Mouse (Mus musculus) heart, embryonic 15.5 days (tissue): ENCODE measurements around the gene Pkd1l3. TPM values are rescaled to one million over a fixed set of nuclear protein-coding genes. Genes with fewer than 3 reads are reported as not detected.

ENCODE experiments used
- ATAC-seq: fragments of 200-750 bp; cut with Nextera tagmentation; replicated peaks from 2 replicates; pipeline ENCODE4 v1.8.0; 2017; ENCODE audit warnings: low read depth, moderate TSS enrichment; ENCODE audit not compliant: insufficient number of reproducible peaks, insufficient read depth, low FRiP score
- H3K27ac ChIP-seq: fragments of 300-500 bp; sonication (generic); 2 replicates; pipeline ENCODE4 v1.5.1; 2015; ENCODE audit warnings: mild to moderate bottlenecking, inconsistent platforms
- H3K27me3 ChIP-seq: fragments of 300-500 bp; sonication (generic); 2 replicates; pipeline ENCODE4 v1.6.1; 2015; ENCODE audit warnings: inconsistent platforms
- H3K36me3 ChIP-seq: fragments of 300-500 bp; sonication (generic); 2 replicates; pipeline ENCODE4 v1.6.1; 2015; ENCODE audit warnings: mild to moderate bottlenecking, inconsistent platforms
- H3K4me1 ChIP-seq: fragments of 300-500 bp; sonication (generic); replicated peaks from 2 replicates; pipeline ENCODE4 v1.6.1; 2015; ENCODE audit warnings: inconsistent platforms
- H3K4me2 ChIP-seq: fragments of 300-500 bp; sonication (generic); 2 replicates; pipeline ENCODE4 v1.6.1; 2015; ENCODE audit warnings: inconsistent platforms, mild to moderate bottlenecking, moderate library complexity
- H3K4me3 ChIP-seq: fragments of 300-500 bp; sonication (generic); 2 replicates; pipeline ENCODE4 v1.5.1; 2015; ENCODE audit warnings: mild to moderate bottlenecking, inconsistent platforms
- H3K9ac ChIP-seq: fragments of 300-500 bp; sonication (generic); 2 replicates; pipeline ENCODE4 v1.6.1; 2015; ENCODE audit warnings: mild to moderate bottlenecking, inconsistent platforms
- H3K9me3 ChIP-seq: fragments of 300-500 bp; sonication (generic); replicated peaks from 2 replicates; pipeline ENCODE4 v1.6.1; 2016; ENCODE audit warnings: inconsistent platforms
- WGBS: fragments of 180-500 bp; shearing (Covaris S2); methylation state at CpG from one replicate; pipeline ENCODE4 v1.1.7; 2015; ENCODE audit warnings: mixed read lengths; 5-methylcytosine and 5-hydroxymethylcytosine counted together
- polyA plus RNA-seq: library from polyadenylated mRNA; unstranded; fragments of >200 nt; fragmentation: Nextera tagmentation; extraction: Ambion mirVana; gene quantifications from 2 replicates; pipeline ENCODE4 v1.2.1, GENCODE M21; 2015

Pkd1l3 gene
- polyA plus RNA-seq, 1 experiment from 2014 or later, result 0.08 TPM

DNA sequence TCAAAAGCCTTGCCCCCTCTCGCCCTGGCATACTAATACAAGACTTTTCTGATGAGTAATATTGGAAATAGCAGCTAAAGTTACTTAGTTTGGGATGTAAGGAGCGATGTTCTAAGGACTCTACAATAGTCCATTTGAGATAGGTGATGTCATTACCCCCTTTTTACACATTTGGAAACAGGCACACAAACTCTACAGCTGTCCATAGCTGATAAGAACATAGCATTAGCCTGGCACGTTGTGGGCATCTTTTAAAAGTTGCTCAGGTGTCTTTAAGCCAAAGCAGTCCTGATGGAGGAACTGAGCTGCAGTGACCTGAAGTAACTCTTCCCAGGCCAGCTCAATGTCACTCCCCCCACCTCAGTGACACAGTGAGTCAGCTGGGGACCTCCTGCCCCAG, 22.9 kb upstream of the Pkd1l3 start:
- 80% methylated on average over 3 of the region's 3 CpGs for WGBS
- Histone ChIP-seq H3K27me3 (no peaks in the 10 kb centered on the region), H3K36me3 (peaks cover 16% of the 10 kb centered on the region; the same call in 1 of the 2 replicates), H3K27ac (no peak overlapping the region), H3K4me3 (no peak overlapping the region), H3K4me2 (no peak overlapping the region), H3K4me1 (no peaks in the 10 kb centered on the region), H3K9me3 (no peaks in the 10 kb centered on the region), H3K9ac (no peak overlapping the region)
- no peak for ATAC-seq

DNA sequence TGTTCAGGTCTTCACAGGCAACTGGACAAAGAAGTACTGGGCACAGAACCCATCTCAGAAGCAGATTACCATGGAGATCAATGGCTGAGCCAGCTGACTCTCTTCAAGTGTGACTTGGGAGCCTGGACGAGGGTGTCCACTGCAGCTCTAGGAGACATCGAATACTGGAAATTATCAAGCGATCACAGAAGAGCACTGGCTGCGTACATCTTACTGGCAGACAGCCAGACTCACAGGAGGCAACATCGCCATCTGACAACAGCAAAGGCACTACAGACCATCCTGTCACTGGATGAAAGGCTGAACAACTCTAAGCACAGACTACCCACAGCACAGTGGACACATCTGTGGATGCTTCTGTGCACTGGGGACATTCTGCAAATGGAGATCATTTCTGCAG, 22.2 kb upstream of the Pkd1l3 start:
- H3K4me3 ChIP-seq, result no peak overlapping the region
- H3K27me3 ChIP-seq, result no peaks in the 10 kb centered on the region
- H3K4me1 ChIP-seq, result no peaks in the 10 kb centered on the region
- no peak overlapping the region for H3K9ac ChIP-seq
- H3K27ac ChIP-seq, result no peak overlapping the region
- ATAC-seq, result no peak
- H3K4me2 ChIP-seq, result no peak overlapping the region
- peaks cover 16% of the 10 kb centered on the region; the same call in 1 of the 2 replicates for H3K36me3 ChIP-seq
- 81% methylated on average over 5 of the region's 5 CpGs for WGBS
- no peaks in the 10 kb centered on the region for H3K9me3 ChIP-seq

DNA sequence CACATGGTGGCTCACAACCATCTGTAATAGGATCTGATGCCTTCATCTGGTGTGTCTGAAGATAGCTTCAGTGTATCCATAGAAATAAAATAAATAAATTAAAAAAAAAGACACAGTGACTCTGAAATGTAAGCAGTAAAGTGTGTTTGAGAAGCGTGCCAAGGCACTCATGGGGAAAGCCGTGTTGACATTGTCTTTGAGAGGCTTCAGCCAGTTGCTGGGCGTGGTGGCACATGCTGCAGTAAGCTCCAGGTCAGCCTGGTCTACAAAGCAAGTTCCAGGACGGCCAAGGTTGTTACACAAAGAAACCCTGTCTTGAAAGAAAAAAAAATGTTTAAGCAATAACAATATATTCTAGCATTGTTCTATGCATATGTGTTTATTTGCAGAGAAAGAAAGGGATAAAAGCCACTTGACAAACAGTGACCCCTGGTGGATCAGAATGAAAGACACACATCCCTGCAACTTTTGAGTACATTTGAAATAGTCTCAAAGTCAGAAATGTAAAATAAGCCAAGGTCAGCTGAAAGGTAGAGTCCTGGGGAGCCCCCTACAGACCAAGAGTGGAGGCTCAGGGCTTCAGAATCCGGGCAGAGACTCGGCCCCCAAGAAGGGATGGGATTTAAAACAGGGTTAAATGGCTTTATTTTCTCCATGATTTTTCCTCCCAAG, 21.1 kb upstream of the Pkd1l3 start:
- ATAC-seq, result no peak
- Histone ChIP-seq H3K4me2 (no peak overlapping the region), H3K9me3 (no peaks in the 10 kb centered on the region), H3K9ac (no peak overlapping the region), H3K36me3 (peaks cover 16% of the 10 kb centered on the region; the same call in 1 of the 2 replicates), H3K27ac (no peak overlapping the region), H3K27me3 (no peaks in the 10 kb centered on the region), H3K4me3 (no peak overlapping the region), H3K4me1 (no peaks in the 10 kb centered on the region)
- whole genome bisulfite sequencing, result 73% methylated on average over 6 of the region's 6 CpGs

DNA sequence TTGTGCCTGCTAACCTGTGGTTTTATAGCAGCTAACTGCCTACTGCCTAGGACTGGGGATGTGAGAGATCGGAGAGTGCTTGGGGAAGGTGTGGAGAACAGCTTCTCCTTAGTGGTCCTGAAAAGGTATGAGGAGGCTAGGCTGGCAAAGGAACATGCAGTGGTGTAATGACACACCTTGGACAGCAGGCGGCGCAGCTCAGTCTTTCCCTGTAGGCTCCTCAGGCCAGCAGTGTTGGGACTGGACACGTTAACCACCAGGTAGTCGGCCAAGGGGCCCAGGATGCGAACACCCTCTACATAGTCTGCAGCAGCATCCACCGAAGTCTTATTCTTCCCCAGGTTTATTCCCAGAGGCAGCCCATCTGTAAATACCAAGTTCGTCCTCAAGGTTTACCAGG, 18.5 kb upstream of the Pkd1l3 start:
- Histone ChIP-seq H3K36me3 (peaks cover 21% of the 10 kb centered on the region; the same call in 1 of the 2 replicates), H3K4me1 (no peaks in the 10 kb centered on the region), H3K9ac (no peak overlapping the region), H3K4me3 (no peak overlapping the region), H3K9me3 (no peaks in the 10 kb centered on the region), H3K27ac (no peak overlapping the region), H3K27me3 (no peaks in the 10 kb centered on the region), H3K4me2 (no peak overlapping the region)
- ATAC-seq, result no peak
- 46% methylated on average over 8 of the region's 8 CpGs for WGBS

DNA sequence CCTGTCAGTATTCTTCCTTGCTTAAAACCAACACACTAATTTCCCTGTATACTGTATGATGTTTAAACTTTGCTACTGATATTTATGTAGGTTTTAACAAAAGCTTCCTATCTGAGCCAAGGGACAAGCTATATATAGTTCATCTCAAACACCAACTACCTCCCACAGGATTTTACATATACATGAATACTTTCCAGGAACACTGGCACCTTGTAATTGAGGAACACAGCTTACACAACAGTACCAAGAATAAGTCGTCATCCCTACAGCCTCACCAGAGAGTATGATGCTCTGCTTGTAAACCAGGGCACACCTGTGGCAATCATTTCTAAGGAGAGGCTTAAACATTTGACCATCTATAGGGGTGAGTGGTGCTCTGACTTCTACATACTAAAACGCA, 7.6 kb upstream of the Pkd1l3 start:
- WGBS, result 74% methylated on average over 2 of the region's 2 CpGs
- H3K9ac ChIP-seq, result no peak overlapping the region
- ATAC-seq, result no peak
- H3K4me3 ChIP-seq, result no peak overlapping the region
- no peak overlapping the region for H3K4me2 ChIP-seq
- peaks cover 11% of the 10 kb centered on the region for H3K4me1 ChIP-seq
- H3K27ac ChIP-seq, result no peak overlapping the region
- peaks cover 20% of the 10 kb centered on the region for H3K36me3 ChIP-seq
- H3K9me3 ChIP-seq, result no peaks in the 10 kb centered on the region
- H3K27me3 ChIP-seq, result no peaks in the 10 kb centered on the region

DNA sequence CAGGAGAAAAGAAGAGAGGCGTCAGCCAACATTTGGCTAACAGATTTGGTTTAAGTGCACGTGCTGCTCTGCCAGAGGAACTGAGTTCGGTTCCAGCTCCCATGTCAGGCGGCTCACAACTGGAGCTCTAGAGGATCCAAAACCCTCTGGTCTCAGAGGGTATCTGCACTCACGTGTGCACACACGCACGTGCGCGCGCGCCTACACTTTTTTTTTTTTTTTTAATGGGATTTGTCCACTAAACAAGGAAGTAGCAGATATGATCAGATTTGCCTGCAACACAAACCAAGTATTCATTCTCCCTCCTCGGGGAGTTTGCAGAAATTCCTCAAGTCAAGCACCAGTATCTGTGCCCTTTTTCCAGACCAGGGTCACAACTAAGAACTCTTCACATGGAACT, 6.7 kb upstream of the Pkd1l3 start:
- H3K4me3 ChIP-seq, result peak overlapping the region; percentile 66
- H3K9me3 ChIP-seq, result no peaks in the 10 kb centered on the region
- peaks cover 11% of the 10 kb centered on the region for H3K4me1 ChIP-seq
- H3K4me2 ChIP-seq, result peak overlapping the region; percentile 85
- WGBS, result 9% methylated on average over 12 of the region's 12 CpGs
- H3K36me3 ChIP-seq, result peaks cover 16% of the 10 kb centered on the region
- H3K27me3 ChIP-seq, result no peaks in the 10 kb centered on the region
- ATAC-seq, result no peak
- peak overlapping the region; percentile 97 for H3K27ac ChIP-seq
- peak overlapping the region; percentile 77 for H3K9ac ChIP-seq

DNA sequence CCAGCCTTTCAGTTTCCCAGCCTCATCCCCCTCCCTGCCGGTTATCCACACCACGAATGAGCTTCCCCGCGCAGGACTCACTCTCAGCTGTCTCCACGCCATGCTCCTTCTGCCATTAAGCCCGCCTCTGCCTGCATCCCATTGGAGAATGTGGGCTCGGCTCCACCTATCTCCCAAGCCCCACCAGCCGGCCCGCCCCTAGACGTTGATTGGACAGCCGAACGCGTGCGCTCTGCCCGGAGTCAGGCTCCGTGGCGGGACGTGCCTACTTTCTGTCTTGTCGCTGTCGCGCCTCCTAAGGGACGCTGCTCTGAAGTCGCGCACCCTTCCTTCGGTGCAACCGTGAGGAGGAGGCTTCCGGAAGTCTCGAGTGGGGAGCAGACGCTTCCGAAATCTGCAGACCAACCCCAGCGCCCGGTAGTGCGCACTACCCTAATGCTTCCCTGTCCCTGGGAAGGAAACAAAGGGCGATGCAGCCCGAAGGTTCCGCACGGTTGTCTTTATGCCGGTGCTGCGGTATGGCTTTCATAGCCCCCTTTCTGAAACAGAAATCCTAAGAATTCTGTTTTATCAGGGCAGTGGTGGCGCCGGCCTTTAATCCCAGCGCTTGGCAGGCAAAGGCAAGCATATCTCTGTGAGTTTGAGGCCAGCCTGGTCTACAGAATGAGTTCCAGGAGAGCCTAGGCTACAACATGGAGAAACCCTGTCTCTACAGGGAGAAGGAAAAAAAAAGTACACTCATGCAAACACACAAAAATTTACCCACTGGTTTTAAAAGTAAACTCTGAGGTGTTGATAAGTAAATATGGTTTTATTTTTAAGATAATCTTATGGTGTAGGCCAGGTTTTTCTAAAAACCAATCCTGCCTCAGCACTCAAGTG, 5.8 kb upstream of the Pkd1l3 start, which contains the start of gene Dhodh:
Gene Dhodh, minus strand, starts transcription at position 403 of the 882 bp plus-strand sequence.
- H3K9ac ChIP-seq, result peak within 1 kb of the TSS; percentile 77
- H3K27me3 ChIP-seq, result no peaks in the 10 kb centered on the region
- H3K4me1 ChIP-seq, result peaks cover 11% of the 10 kb centered on the region
- WGBS, result under 1% methylated on average over 42 of the region's 42 CpGs
- peak within 1 kb of the TSS; percentile 66 for H3K4me3 ChIP-seq
- peak; percentile 98 for ATAC-seq
- H3K4me2 ChIP-seq, result peak within 1 kb of the TSS; percentile 85
- peak within 1 kb of the TSS; percentile 97 for H3K27ac ChIP-seq
- peaks cover 9% of the 10 kb centered on the region; the same call in 1 of the 2 replicates for H3K36me3 ChIP-seq
- H3K9me3 ChIP-seq, result no peaks in the 10 kb centered on the region

DNA sequence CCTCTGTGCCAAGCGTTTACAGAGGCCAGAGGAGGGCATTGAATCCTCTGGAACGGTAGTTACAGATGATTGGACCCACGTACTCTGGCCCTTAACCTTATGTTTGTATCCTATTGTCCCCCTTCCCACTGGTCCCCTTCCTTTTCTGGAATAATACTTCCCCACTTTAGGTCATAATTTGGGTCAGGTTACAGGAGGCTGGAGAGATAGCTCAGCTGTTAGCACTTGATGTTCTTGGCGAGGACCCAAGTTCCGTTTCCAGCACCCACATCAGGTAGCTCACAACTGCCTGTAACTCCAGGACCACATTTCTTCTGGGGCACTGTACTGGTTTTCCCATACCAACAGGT, 5.2 kb upstream of the Pkd1l3 start:
- 10% methylated on average over 5 of the region's 5 CpGs for WGBS
- Histone ChIP-seq H3K9me3 (no peaks in the 10 kb centered on the region), H3K27me3 (no peaks in the 10 kb centered on the region), H3K4me1 (peaks cover 11% of the 10 kb centered on the region), H3K9ac (peak overlapping the region; percentile 77), H3K36me3 (0 out of 2 replicates have a peak, but pooled peaks cover 3% of the 10 kb centered on the region), H3K27ac (peak overlapping the region; percentile 97), H3K4me3 (peak overlapping the region; percentile 66), H3K4me2 (peak overlapping the region; percentile 85)
- no peak for ATAC-seq

DNA sequence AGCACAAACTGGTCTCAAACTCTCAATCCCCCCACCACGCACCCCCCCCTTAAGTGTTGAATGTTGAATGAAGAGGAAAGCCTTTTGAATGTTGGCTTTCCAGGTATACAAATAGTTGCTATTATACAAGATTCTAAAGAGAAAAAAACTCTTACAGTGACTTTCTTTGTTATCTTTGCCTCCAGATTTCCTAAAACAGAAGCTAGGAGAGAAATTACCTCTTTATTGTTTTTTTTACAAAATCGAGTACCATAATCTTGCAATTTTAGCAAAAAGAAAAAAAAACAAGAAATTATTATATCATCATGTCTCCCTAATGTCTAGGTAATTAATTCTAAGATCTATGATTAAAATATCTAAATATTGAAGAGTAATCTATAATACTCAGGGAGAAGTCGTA, 1.3 kb downstream of the Pkd1l3 start:
- 73% methylated on average over 3 of the region's 3 CpGs for WGBS
- Histone ChIP-seq H3K4me2 (no peak overlapping the region), H3K9ac (no peak overlapping the region), H3K27me3 (no peaks in the 10 kb centered on the region), H3K9me3 (no peaks in the 10 kb centered on the region), H3K4me1 (no peaks in the 10 kb centered on the region), H3K27ac (no peak overlapping the region), H3K36me3 (no peaks in the 10 kb centered on the region), H3K4me3 (no peak overlapping the region)
- no peak for ATAC-seq

DNA sequence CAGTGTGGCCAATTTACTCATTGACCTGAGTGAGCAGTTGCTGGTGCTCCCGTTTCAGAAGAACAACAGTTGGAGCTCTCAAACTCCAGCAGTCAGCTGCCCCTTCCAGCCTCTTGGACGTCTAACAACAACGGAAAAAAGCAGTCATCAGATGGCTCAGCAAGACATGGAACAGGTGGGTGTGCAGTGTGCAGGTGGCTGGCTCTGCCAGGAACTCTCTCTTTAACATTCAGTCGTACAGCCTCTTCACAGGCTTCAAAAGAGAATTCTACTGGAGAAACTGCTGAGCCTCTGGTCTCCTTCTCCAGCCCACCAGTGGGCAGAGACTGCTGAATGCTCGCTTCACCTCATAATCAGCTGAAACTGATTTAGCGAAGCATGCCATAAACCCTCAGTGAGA, 14.3 kb downstream of the Pkd1l3 start:
- WGBS, result 58% methylated on average over 6 of the region's 6 CpGs

DNA sequence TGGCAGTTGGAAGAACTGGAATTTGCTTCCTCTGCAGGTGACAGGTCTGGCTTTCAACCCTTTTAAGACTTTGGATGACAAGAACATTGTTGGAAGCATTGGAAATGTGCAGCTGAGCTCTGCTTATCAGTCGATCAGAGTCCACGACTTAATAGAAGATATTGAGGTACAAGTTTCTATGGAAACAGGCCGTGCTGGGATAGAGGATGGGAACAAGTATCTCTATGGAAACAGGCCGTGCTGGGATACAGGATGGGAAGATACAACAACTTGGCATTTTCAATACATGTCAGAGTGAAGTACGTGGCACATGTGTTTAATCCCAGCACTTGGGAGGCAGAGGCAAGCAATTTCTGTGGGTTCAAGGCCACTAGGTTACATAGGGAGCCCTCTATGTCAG, 18.2 kb downstream of the Pkd1l3 start:
- no peak overlapping the region for H3K4me2 ChIP-seq
- H3K4me1 ChIP-seq, result no peaks in the 10 kb centered on the region
- H3K36me3 ChIP-seq, result no peaks in the 10 kb centered on the region
- H3K9me3 ChIP-seq, result no peaks in the 10 kb centered on the region
- no peak overlapping the region for H3K27ac ChIP-seq
- H3K27me3 ChIP-seq, result no peaks in the 10 kb centered on the region
- ATAC-seq, result no peak
- H3K9ac ChIP-seq, result no peak overlapping the region
- no peak overlapping the region for H3K4me3 ChIP-seq
- 72% methylated on average over 5 of the region's 5 CpGs for WGBS

More for the DNA sequence above, 14.3 kb downstream of the Pkd1l3 start:
- no peaks in the 10 kb centered on the region for H3K36me3 ChIP-seq
- H3K27ac ChIP-seq, result no peak overlapping the region
- H3K4me1 ChIP-seq, result no peaks in the 10 kb centered on the region
- H3K4me2 ChIP-seq, result no peak overlapping the region
- no peak overlapping the region for H3K4me3 ChIP-seq
- no peaks in the 10 kb centered on the region for H3K27me3 ChIP-seq
- ATAC-seq, result no peak
- H3K9ac ChIP-seq, result no peak overlapping the region
- H3K9me3 ChIP-seq, result no peaks in the 10 kb centered on the region
